Mouse (Mus musculus): ENCODE measurements around the gene Znrf3.

Gene Znrf3

DNA sequence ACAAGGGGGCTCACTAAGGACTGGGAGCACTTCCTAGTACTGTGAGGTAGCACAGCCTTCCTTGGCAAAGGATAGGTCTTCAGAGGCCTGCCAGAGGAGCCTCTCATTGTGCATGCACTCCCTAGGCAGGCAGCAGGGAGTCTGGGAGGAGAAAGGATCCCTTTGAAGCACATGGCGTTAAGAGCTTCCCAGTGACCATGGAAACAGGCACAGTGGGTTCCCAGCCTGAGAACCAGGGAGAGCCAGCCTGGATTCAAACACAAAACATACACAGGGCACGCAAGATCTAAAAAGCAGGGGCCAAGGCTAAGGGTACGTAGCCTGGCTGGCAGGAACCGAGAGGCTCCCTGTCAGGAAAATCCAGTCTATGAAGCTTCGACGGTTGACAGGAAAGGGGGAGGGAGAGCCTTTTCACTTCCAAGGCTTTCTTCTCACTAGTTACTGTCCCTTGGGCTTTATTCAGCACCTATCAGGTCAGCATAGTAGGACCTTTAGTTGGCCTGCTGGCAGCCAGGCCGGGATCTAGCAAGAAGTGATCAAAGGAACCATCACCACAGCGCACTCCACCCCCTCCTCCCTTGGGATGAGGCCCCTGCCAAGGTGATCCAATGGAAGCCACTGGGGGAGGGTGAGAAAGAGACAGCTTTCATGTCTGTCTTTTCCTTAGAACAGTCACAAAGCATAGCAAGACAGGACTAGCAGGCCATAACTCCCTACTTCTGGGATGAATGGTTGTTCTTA lies 126.4 kb downstream of the Znrf3 start:
- no peak for DNase-seq (ENCODE audit: low spot score)

DNA sequence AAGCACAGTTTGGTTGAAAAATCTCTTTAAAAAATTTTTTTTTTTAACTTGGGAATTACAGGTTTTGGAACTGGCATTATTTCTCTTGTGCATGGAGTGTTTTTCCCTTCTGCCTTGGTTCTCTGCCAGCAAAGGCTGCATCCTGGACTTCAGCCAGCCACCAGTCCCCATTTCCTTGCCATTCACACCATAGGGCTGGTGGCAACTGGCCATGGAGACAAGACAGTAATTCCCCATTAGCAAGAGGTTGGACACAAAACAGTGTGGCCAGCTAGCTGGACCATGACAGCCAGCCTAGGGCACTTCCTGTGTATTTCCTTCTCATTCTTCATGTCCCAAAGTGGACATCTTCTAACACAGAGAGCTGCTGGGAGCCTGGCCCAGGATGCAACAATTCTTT lies 129.9 kb downstream of the Znrf3 start:
- DNase-seq (ENCODE audit: low spot score) = peak; percentile 59

DNA sequence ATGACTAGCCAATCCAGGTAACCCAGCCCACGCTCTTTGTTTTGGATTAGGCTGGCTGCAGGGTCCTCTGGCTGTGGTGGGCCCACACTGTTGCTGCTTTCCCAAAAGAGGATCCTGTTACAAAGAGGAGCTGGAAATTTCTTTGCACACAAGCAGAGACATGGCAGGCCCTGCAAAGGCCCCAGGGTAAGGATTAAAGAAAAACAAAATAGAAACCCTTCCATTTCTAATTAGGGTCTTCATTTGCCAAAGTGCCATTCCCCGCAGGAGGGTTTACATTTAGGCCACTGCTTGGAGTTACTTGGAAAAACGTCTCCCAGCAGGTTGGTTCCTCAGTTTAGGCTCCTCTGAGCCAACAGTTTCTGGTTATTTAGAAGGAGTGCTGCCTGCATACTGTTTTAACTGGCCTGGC lies 130.3 kb downstream of the Znrf3 start:
- no peak for DNase-seq (ENCODE audit: low spot score)

- DNase-seq (ENCODE audit: low spot score) = no peak
Observed at GRCm38 (mm10) chr11:5307024-5307905, 137.4 kb downstream of the Znrf3 start.

DNA sequence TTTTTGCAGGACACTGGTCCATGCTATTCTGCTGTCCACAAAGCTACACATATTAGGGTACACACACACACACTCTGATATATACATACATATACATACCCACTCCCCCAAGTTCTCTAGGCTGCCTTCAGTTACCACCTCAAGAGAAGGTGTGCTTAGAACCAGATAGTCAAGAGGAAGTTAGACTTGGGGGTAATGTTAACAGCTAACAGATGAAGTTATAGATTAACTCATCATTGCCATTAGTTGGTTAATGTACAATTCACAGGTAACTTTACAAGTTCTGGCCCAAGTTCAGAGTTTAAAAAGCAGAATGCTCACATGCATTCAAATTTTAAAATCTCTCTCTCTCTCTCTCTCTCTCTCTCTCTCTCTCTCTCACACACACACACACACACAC lies 138.6 kb downstream of the Znrf3 start:
- DNase-seq (ENCODE audit: low spot score) = no peak

DNA sequence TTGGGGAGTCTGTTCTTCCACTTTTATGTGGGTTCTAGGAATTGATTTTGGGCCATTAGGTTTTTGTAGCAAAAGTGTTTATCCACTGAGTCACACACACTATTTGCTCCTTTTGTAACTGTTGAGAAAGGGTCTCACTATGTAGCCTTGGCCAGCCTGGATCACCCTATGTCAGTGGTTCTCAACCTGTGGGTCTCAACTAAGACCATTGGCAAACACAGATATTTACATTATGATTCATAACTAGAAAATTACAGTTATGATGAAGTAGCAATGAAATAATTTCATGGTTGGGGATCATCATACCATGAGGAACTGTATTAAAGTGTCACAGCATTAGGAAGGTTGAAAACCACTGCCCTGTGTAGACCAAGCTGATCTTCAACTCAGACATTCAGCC lies 140.1 kb downstream of the Znrf3 start:
- no peak for DNase-seq (ENCODE audit: low spot score)

DNA sequence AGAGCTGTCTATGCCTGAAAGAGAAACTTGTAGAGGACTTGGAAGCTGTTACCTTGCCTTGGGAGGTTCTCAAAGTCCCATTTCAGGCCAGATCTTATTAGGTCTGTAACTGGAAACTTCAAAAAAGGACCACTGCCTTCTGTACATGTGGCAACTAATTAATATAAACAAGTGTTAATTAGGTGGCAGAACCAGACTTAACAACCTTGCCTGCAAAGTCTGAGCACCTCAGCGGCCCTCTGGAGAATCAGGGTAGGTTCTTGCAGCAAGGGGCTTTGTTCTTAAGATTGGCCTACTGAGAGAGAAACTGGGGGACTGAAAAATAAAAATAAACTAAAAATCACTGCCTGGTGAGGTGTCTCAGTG lies 146.7 kb downstream of the Znrf3 start:
- DNase-seq (ENCODE audit: low spot score) = no peak

GRCm38 (mm10) chr11:5297148-5298006 lies 147.3 kb downstream of the Znrf3 start:
- DNase-seq (ENCODE audit: low spot score) = peak; percentile 53

DNA sequence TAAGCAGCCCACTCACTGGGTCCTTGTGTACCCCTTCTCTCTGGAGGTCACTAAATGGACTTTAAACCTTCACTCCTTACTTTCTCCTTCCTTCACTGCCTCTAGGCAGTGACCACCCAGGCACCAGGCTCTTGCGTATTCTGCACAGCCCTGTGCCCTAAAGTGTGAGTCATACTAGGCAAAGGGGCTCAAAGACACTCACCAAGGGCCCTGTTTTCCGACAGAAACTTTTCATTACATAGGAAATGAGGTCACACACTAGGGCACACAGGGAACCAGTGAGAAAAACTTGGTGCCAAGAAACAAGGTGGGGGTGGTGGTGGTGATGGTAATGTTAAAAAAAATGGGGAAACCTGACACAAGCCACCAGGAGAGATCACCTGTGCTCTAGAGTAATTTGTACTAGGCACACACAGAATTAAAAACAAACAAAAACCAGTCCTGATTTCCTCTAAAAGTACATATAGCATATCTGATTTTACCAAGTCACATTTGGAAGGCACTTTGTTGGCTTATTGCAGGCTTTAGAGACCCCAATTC lies 148.0 kb downstream of the Znrf3 start:
- no peak for DNase-seq (ENCODE audit: low spot score)

GRCm38 (mm10) chr11:5294805-5295204 lies 149.8 kb downstream of the Znrf3 start:
- no peak for DNase-seq (ENCODE audit: low spot score)

GRCm38 (mm10) chr11:5290691-5291090 lies 154.0 kb downstream of the Znrf3 start:
- peak; percentile 81 for DNase-seq (ENCODE audit: low spot score)

GRCm38 (mm10) chr11:5289826-5290580 lies 154.6 kb downstream of the Znrf3 start:
- DNase-seq (ENCODE audit: low spot score) = no peak

- DNase-seq (ENCODE audit: low spot score) = no peak
Observed at GRCm38 (mm10) chr11:5283987-5284386, 160.7 kb downstream of the Znrf3 start.

GRCm38 (mm10) chr11:5280932-5281331 lies 163.7 kb downstream of the Znrf3 start:
- DNase-seq (ENCODE audit: low spot score) = no peak

DNA sequence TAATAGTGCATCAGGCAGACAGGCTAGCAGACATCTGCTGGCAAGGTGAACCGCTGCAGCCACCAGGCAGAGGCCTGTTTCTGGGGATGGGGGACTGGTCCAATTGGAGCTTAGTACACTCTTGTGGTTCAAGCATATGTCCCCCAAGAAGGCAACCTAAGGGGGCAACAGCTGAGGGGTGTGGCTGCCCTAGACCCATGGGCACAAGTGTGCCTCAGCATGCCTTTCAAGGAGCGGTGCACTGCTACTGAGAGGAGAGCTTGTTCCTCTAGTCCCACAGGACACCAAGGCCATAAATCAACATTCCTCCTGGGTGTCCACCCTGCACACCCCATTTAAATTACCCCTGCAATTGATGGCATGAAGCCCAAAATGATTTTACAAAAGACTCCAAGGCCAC lies 166.2 kb downstream of the Znrf3 start:
- DNase-seq (ENCODE audit: low spot score) = no peak

DNA sequence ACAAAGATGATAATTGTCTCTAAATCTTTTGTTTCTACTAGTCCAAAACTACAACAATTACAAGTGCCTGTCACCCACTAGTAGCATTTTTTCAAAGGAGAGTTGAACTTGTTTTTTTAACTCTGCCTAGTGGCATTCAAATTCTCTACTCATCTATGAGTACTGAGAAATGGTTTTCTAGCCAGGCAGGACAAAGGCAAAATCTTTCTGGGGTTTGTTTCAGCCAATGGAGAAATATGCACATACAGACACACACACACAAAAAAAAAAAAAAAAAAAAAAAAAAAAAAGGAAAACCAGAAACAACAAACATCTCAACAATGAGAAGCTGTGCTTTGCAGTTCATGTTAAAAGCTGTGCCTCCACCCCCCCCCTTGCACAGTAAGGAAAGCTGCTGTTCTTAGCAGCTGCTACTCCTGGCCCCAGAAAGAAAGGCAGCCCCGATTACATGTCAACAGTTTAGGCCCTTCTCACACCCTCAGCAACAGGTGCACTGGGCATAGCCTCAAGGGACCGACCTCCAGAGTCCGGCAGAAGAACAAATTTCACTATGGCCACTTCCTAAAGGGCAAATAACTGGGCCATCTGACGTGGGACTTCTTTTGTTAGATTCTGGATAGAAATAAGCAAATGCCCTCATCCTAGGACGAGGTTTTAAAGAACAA lies 167.2 kb downstream of the Znrf3 start:
- DNase-seq (ENCODE audit: low spot score) = no peak

GRCm38 (mm10) chr11:5275216-5275615 lies 169.4 kb downstream of the Znrf3 start:
- no peak for DNase-seq (ENCODE audit: low spot score)

GRCm38 (mm10) chr11:5272536-5273234 lies 172.0 kb downstream of the Znrf3 start:
- DNase-seq (ENCODE audit: low spot score) = no peak

GRCm38 (mm10) chr11:5272066-5272360 lies 172.6 kb downstream of the Znrf3 start:
- DNase-seq (ENCODE audit: low spot score) = no peak

GRCm38 (mm10) chr11:5271274-5272065 lies 173.2 kb downstream of the Znrf3 start:
- DNase-seq (ENCODE audit: low spot score) = no peak

All from testis, postnatal 10 days (tissue).